Mouse (Mus musculus) heart, embryonic 16.5 days (tissue): ENCODE results near the gene Phactr1. TPM values are rescaled to one million over a fixed set of nuclear protein-coding genes. Genes with fewer than 3 reads are reported as not detected.
A peak's percentile ranks its signal among the peaks of the same experiment; 100 is the strongest.

Source experiments
- ATAC-seq: fragments of 200-750 bp; cut with Nextera tagmentation; replicated peaks from 2 replicates; pipeline ENCODE4 v1.8.0; 2017; ENCODE audit warnings: moderate number of reproducible peaks; ENCODE audit not compliant: insufficient read depth, low FRiP score; ENCODE audit errors: extremely low read depth
- H3K27ac ChIP-seq: fragments of 300-500 bp; sonication (generic); 2 replicates; pipeline ENCODE4 v1.5.1; 2014; ENCODE audit warnings: mild to moderate bottlenecking, low read length, control low read depth, moderate library complexity
- H3K27me3 ChIP-seq: fragments of 300-500 bp; sonication (generic); 2 replicates; pipeline ENCODE4 v1.6.1; 2014; ENCODE audit warnings: low read length, mixed read lengths; ENCODE audit not compliant: control insufficient read depth, insufficient read depth
- H3K36me3 ChIP-seq: fragments of 300-500 bp; sonication (generic); 2 replicates; pipeline ENCODE4 v1.6.1; 2014; ENCODE audit not compliant: control insufficient read depth, insufficient read depth
- H3K4me1 ChIP-seq: fragments of 300-500 bp; sonication (generic); 2 replicates; pipeline ENCODE4 v1.6.1; 2014; ENCODE audit warnings: low read length, mixed read lengths; ENCODE audit not compliant: control insufficient read depth, insufficient read depth
- H3K4me2 ChIP-seq: fragments of 300-500 bp; sonication (generic); 2 replicates; pipeline ENCODE4 v1.6.1; 2014; ENCODE audit warnings: low read depth, mild to moderate bottlenecking, control low read depth, low read length
- H3K4me3 ChIP-seq: fragments of 300-500 bp; sonication (generic); 2 replicates; pipeline ENCODE4 v1.5.1; 2014; ENCODE audit warnings: mild to moderate bottlenecking, control low read depth, low read length
- H3K9ac ChIP-seq: fragments of 300-500 bp; sonication (generic); 2 replicates; pipeline ENCODE4 v1.6.1; 2014; ENCODE audit warnings: low read length, control low read depth
- H3K9me3 ChIP-seq: fragments of 300-500 bp; sonication (generic); replicated peaks from 2 replicates; pipeline ENCODE4 v1.6.1; 2016; ENCODE audit warnings: low read length; ENCODE audit not compliant: control insufficient read depth
- WGBS: fragments of 180-500 bp; shearing (Covaris S2); extraction: QIAGEN DNeasy Blood & Tissue Kit; methylation state at CpG from one replicate; pipeline ENCODE4 v1.1.7; 2014; 5-methylcytosine and 5-hydroxymethylcytosine counted together
- polyA plus RNA-seq: library from polyadenylated mRNA; unstranded; fragments of >200 nt; fragmentation: Nextera tagmentation; extraction: Ambion mirVana; gene quantifications from 2 replicates; pipeline ENCODE4 v1.2.1, GENCODE M21; 2015

Phactr1 gene
- polyA plus RNA-seq, 1 experiment from 2014 or later, result 4.6 TPM

- WGBS, result 31% methylated on average over 6 of the region's 6 CpGs
- 0 out of 2 replicates have a peak, but pooled peaks have one; percentile 45 for ATAC-seq
- Histone ChIP-seq H3K36me3 (no peaks in the 10 kb centered on the region), H3K27ac (no peak overlapping the region), H3K27me3 (no peaks in the 10 kb centered on the region), H3K4me2 (peak overlapping the region; percentile 94), H3K9ac (no peak overlapping the region), H3K9me3 (no peaks in the 10 kb centered on the region), H3K4me1 (no peaks in the 10 kb centered on the region), H3K4me3 (peak overlapping the region; percentile 74)
These were observed 236.8 kb downstream of the Phactr1 start for GRCm38 (mm10) chr13:42917251-42917650.

- no peak for ATAC-seq
- whole genome bisulfite sequencing, result 71% methylated on average over 2 of the region's 2 CpGs
- no peak overlapping the region for H3K4me2 ChIP-seq
- no peak overlapping the region for H3K27ac ChIP-seq
- no peaks in the 10 kb centered on the region for H3K9me3 ChIP-seq
- H3K4me3 ChIP-seq, result no peak overlapping the region
- H3K9ac ChIP-seq, result no peak overlapping the region
- no peaks in the 10 kb centered on the region for H3K27me3 ChIP-seq
- H3K4me1 ChIP-seq, result no peaks in the 10 kb centered on the region
- no peaks in the 10 kb centered on the region for H3K36me3 ChIP-seq
These were observed 239.6 kb downstream of the Phactr1 start for GRCm38 (mm10) chr13:42920062-42920461.

GRCm38 (mm10) chr13:42921769-42922450 lies 241.5 kb downstream of the Phactr1 start:
- 91% methylated on average over 10 of the region's 10 CpGs for WGBS
- H3K9ac ChIP-seq, result no peak overlapping the region
- no peaks in the 10 kb centered on the region; the same call in 1 of the 2 replicates for H3K9me3 ChIP-seq
- no peaks in the 10 kb centered on the region for H3K27me3 ChIP-seq
- H3K36me3 ChIP-seq, result no peaks in the 10 kb centered on the region
- ATAC-seq, result no peak
- no peak overlapping the region for H3K27ac ChIP-seq
- H3K4me1 ChIP-seq, result no peaks in the 10 kb centered on the region
- H3K4me3 ChIP-seq, result no peak overlapping the region
- no peak overlapping the region for H3K4me2 ChIP-seq

GRCm38 (mm10) chr13:42927778-42928177 lies 247.4 kb downstream of the Phactr1 start:
- Histone ChIP-seq H3K4me2 (no peak overlapping the region), H3K27me3 (no peaks in the 10 kb centered on the region), H3K36me3 (0 out of 2 replicates have a peak, but pooled peaks cover 2% of the 10 kb centered on the region), H3K27ac (no peak overlapping the region), H3K4me1 (no peaks in the 10 kb centered on the region), H3K4me3 (no peak overlapping the region), H3K9ac (no peak overlapping the region), H3K9me3 (peaks cover 14% of the 10 kb centered on the region)
- WGBS, result 89% methylated on average over 11 of the region's 11 CpGs
- ATAC-seq, result no peak

GRCm38 (mm10) chr13:42929529-42930235 lies 249.3 kb downstream of the Phactr1 start:
- Histone ChIP-seq H3K27me3 (no peaks in the 10 kb centered on the region), H3K27ac (no peak overlapping the region), H3K36me3 (0 out of 2 replicates have a peak, but pooled peaks cover 2% of the 10 kb centered on the region), H3K4me2 (no peak overlapping the region), H3K9me3 (peaks cover 14% of the 10 kb centered on the region), H3K4me3 (no peak overlapping the region), H3K9ac (no peak overlapping the region), H3K4me1 (no peaks in the 10 kb centered on the region)
- no peak for ATAC-seq
- WGBS, result 51% methylated on average over 10 of the region's 10 CpGs

- H3K4me1 ChIP-seq, result no peaks in the 10 kb centered on the region
- H3K27ac ChIP-seq, result no peak overlapping the region
- ATAC-seq, result no peak
- H3K4me3 ChIP-seq, result no peak overlapping the region
- whole genome bisulfite sequencing, result 90% methylated on average over 5 of the region's 5 CpGs
- no peaks in the 10 kb centered on the region for H3K27me3 ChIP-seq
- 0 out of 2 replicates have a peak, but pooled peaks cover 2% of the 10 kb centered on the region for H3K36me3 ChIP-seq
- peaks cover 14% of the 10 kb centered on the region for H3K9me3 ChIP-seq
- no peak overlapping the region for H3K9ac ChIP-seq
- H3K4me2 ChIP-seq, result no peak overlapping the region
These were observed 251.6 kb downstream of the Phactr1 start for GRCm38 (mm10) chr13:42932046-42932445.

- Histone ChIP-seq H3K27me3 (no peaks in the 10 kb centered on the region), H3K4me1 (no peaks in the 10 kb centered on the region), H3K4me2 (0 out of 2 replicates have a peak overlapping the region, but pooled peaks have one; percentile 14), H3K9me3 (no peaks in the 10 kb centered on the region), H3K4me3 (no peak overlapping the region), H3K27ac (no peak overlapping the region), H3K36me3 (no peaks in the 10 kb centered on the region), H3K9ac (no peak overlapping the region)
- no peak for ATAC-seq
- 64% methylated on average over 16 of the region's 16 CpGs for WGBS
These were observed 254.2 kb downstream of the Phactr1 start for GRCm38 (mm10) chr13:42934538-42935126.

GRCm38 (mm10) chr13:42937871-42938270 lies 257.4 kb downstream of the Phactr1 start:
- no peak for ATAC-seq
- H3K27ac ChIP-seq, result no peak overlapping the region
- WGBS, result 67% methylated on average over 3 of the region's 3 CpGs

GRCm38 (mm10) chr13:42938346-42938745 lies 257.9 kb downstream of the Phactr1 start:
- H3K4me2 ChIP-seq, result no peak overlapping the region
- H3K36me3 ChIP-seq, result no peaks in the 10 kb centered on the region
- ATAC-seq, result no peak
- no peak overlapping the region for H3K9ac ChIP-seq
- H3K9me3 ChIP-seq, result no peaks in the 10 kb centered on the region
- no peak overlapping the region for H3K4me3 ChIP-seq
- no peak overlapping the region for H3K27ac ChIP-seq
- H3K27me3 ChIP-seq, result no peaks in the 10 kb centered on the region
- WGBS, result 79% methylated on average over 1 of the region's 1 CpGs
- no peaks in the 10 kb centered on the region for H3K4me1 ChIP-seq

More at GRCm38 (mm10) chr13:42937871-42938270, 257.4 kb downstream of the Phactr1 start:
- no peaks in the 10 kb centered on the region for H3K27me3 ChIP-seq
- H3K9me3 ChIP-seq, result no peaks in the 10 kb centered on the region
- no peak overlapping the region for H3K9ac ChIP-seq
- H3K4me1 ChIP-seq, result no peaks in the 10 kb centered on the region
- no peaks in the 10 kb centered on the region for H3K36me3 ChIP-seq
- H3K4me2 ChIP-seq, result no peak overlapping the region
- H3K4me3 ChIP-seq, result no peak overlapping the region
